Mouse (Mus musculus) hindbrain, embryonic 11.5 days (tissue): ENCODE measurements around the gene Rarg. TPM values are rescaled to one million over a fixed set of nuclear protein-coding genes. Genes with fewer than 3 reads are reported as not detected.

Source experiments
- ATAC-seq: fragments of 200-750 bp; cut with Nextera tagmentation; 2 replicates; pipeline ENCODE4 v1.8.0; 2017; ENCODE audit warnings: mild to moderate bottlenecking, moderate TSS enrichment, moderate library complexity; ENCODE audit not compliant: low FRiP score
- DNase-seq: peaks from one replicate; pipeline ENCODE4 v3.0.0-alpha.2; 2015; ENCODE audit warnings: low spot score
- H3K27ac ChIP-seq: fragments of 300-500 bp; sonication (generic); 2 replicates; pipeline ENCODE4 v1.5.1; 2014; ENCODE audit warnings: mild to moderate bottlenecking, low read depth, low read length
- H3K27me3 ChIP-seq: fragments of 300-500 bp; sonication (generic); 2 replicates; pipeline ENCODE4 v1.6.1; 2014; ENCODE audit warnings: mild to moderate bottlenecking, low read length, moderate library complexity, mixed read lengths; ENCODE audit not compliant: control insufficient read depth, insufficient read depth
- H3K36me3 ChIP-seq: fragments of 300-500 bp; sonication (generic); 2 replicates; pipeline ENCODE4 v1.6.1; 2014; ENCODE audit warnings: mild to moderate bottlenecking, low read length, moderate library complexity, mixed read lengths; ENCODE audit not compliant: control insufficient read depth, insufficient read depth
- H3K4me1 ChIP-seq: fragments of 300-500 bp; sonication (generic); replicated peaks from 2 replicates; pipeline ENCODE4 v1.6.1; 2014; ENCODE audit warnings: low read length, mixed read lengths; ENCODE audit not compliant: control insufficient read depth, insufficient read depth
- H3K4me2 ChIP-seq: fragments of 300-500 bp; sonication (generic); replicated peaks from 2 replicates; pipeline ENCODE4 v1.6.1; 2014; ENCODE audit warnings: mild to moderate bottlenecking, low read depth, low read length
- H3K4me3 ChIP-seq: fragments of 300-500 bp; sonication (generic); 2 replicates; pipeline ENCODE4 v1.5.1; 2014; ENCODE audit warnings: low read depth, low read length
- H3K9ac ChIP-seq: fragments of 300-500 bp; sonication (generic); 2 replicates; pipeline ENCODE4 v1.6.1; 2014; ENCODE audit warnings: low read depth, low read length
- H3K9me3 ChIP-seq: fragments of 300-500 bp; sonication (generic); 2 replicates; pipeline ENCODE4 v1.6.1; 2016; ENCODE audit warnings: low read length; ENCODE audit not compliant: control insufficient read depth
- WGBS: fragments of 180-500 bp; shearing (Covaris S2); extraction: QIAGEN DNeasy Blood & Tissue Kit; methylation state at CpG from one replicate; pipeline ENCODE4 v1.1.7; 2014; 5-methylcytosine and 5-hydroxymethylcytosine counted together
- polyA plus RNA-seq: library from polyadenylated mRNA; unstranded; fragments of >200 nt; fragmentation: Nextera tagmentation; extraction: Ambion mirVana; gene quantifications from 2 replicates; pipeline ENCODE4 v1.2.1, GENCODE M21; 2014

Rarg gene
- polyA plus RNA-seq = 20.3 and 21.7 TPM in 2 replicates

- H3K9me3 ChIP-seq = no peaks in the 10 kb centered on the region
- DNase-seq (peak; percentile 55), ATAC-seq (peak; percentile 33; the same call in 1 of the 2 replicates)
- 0 out of 2 replicates have a peak within 1 kb of the TSS, but pooled peaks have one; percentile 42 for H3K27ac ChIP-seq
- peak within 1 kb of the TSS; percentile 49 for H3K4me3 ChIP-seq
- H3K9ac ChIP-seq = peak within 1 kb of the TSS; percentile 66
- 1% methylated on average over 40 of the region's 46 CpGs for WGBS
- H3K36me3 ChIP-seq = no peaks in the 10 kb centered on the region
- peaks cover 36% of the 10 kb centered on the region for H3K27me3 ChIP-seq
- peak within 1 kb of the TSS; percentile 85 for H3K4me2 ChIP-seq
- peaks cover 8% of the 10 kb centered on the region for H3K4me1 ChIP-seq
Observed at GRCm38 (mm10) chr15:102257202-102258075, at the start of gene Rarg. TSS of gene Rarg (minus strand) at chr15:102257517.

DNA sequence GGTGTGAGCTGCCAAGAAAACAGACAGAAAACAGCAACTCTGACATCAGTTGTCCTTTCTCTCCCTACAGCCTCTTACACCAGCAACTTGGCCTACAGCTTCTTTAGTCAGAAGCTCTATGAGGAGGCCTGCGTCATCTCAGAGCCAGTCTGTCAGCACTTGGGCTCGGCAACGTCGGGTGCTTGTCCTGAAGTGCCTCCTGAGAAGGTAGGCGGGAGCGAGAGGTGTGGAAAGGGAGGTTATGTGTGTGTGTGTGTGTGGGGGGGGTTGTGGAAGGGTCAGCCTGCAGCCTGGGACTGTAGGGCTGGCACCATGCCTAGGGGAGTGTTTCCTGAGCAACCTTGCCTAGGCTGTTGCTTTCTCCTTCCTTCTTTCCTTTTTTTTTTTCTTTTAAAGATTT lies 45.2 kb upstream of the Rarg start:
- Histone ChIP-seq H3K4me3 (no peak overlapping the region), H3K9ac (no peak overlapping the region), H3K4me2 (no peak overlapping the region), H3K9me3 (no peaks in the 10 kb centered on the region), H3K27ac (no peak overlapping the region), H3K36me3 (peaks cover 17% of the 10 kb centered on the region), H3K4me1 (no peaks in the 10 kb centered on the region), H3K27me3 (no peaks in the 10 kb centered on the region)
- DNase-seq (no peak), ATAC-seq (no peak)
- WGBS = 88% methylated on average over 6 of the region's 6 CpGs

- Histone ChIP-seq H3K36me3 (0 out of 2 replicates have a peak, but pooled peaks cover 10% of the 10 kb centered on the region), H3K4me3 (peak overlapping the region; percentile 68), H3K4me2 (peak overlapping the region; percentile 86), H3K9ac (peak overlapping the region; percentile 65), H3K9me3 (no peaks in the 10 kb centered on the region), H3K27ac (no peak overlapping the region), H3K4me1 (peaks cover 4% of the 10 kb centered on the region; the same call in 1 of the 2 replicates), H3K27me3 (no peaks in the 10 kb centered on the region)
- DNase-seq (no peak), ATAC-seq (peak; percentile 70)
- 6% methylated on average over 24 of the region's 24 CpGs for WGBS
Observed at GRCm38 (mm10) chr15:102296368-102297006, 39.2 kb upstream of the Rarg start.

DNA sequence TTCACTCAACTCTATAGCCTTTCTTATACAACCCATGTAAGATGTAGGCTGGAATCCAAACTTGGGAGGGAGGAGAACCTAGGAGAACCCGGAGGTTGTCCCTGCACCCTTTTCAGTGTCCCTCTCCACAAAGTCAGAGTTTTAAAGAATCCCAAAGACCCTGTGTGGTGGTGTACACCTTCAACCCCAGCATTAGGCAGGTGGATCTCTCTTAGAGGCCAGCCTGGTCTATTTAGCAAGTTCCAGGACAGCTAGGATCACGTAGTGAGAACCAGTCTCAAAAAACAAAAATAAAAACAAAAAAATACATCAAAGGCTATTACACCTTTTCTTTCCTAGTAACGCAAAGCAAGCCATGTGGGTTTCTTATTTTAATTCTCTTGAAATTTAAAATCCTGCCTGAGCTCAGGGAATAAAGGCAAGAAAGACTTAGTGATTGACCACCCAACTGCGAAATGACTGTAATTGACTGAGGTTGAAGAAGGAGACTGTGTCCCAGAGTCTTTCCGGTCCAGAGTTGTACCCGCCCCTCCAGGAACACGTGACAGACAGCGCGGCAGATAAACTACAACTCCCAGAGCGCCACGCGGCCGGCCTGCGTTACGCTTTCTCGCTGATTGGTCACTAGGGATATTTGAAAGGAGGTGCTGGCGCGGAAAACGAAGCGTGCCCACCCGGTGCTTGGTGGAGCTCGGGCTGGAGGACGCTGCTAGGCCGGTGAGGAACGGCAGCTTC lies 38.5 kb upstream of the Rarg start, which contains the start of gene Espl1:
TSS of gene Espl1 (plus strand) at position 634 of the 735 bp plus-strand sequence.
- Histone ChIP-seq H3K27ac (no peak within 1 kb of the TSS), H3K4me3 (peak within 1 kb of the TSS; percentile 68), H3K4me1 (peaks cover 4% of the 10 kb centered on the region; the same call in 1 of the 2 replicates), H3K4me2 (peak within 1 kb of the TSS; percentile 86), H3K36me3 (0 out of 2 replicates have a peak, but pooled peaks cover 9% of the 10 kb centered on the region), H3K9me3 (no peaks in the 10 kb centered on the region), H3K9ac (peak within 1 kb of the TSS; percentile 65), H3K27me3 (no peaks in the 10 kb centered on the region)
- DNase-seq (peak; percentile 97), ATAC-seq (peak; percentile 99)
- 8% methylated on average over 25 of the region's 25 CpGs for WGBS

DNA sequence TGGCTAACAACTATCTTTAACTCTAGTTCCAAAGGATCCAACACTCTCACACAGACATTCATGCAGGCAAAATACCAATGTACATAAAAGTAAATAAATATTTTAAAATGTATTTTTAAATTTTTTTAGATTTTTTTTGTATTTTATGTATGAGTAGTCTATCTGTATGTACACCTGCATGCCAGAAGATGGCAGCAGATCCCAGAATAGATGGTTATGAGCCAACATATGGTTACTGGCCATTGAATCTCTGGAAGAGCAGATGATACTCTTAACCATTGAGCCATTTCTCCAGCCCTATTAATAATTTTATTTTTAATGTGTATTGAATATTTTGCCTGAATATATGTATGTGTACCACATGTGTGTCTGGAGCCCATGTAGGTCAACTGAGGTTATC lies 30.1 kb upstream of the Rarg start:
- H3K36me3 ChIP-seq = no peaks in the 10 kb centered on the region
- peak; percentile 40 for DNase-seq

DNA sequence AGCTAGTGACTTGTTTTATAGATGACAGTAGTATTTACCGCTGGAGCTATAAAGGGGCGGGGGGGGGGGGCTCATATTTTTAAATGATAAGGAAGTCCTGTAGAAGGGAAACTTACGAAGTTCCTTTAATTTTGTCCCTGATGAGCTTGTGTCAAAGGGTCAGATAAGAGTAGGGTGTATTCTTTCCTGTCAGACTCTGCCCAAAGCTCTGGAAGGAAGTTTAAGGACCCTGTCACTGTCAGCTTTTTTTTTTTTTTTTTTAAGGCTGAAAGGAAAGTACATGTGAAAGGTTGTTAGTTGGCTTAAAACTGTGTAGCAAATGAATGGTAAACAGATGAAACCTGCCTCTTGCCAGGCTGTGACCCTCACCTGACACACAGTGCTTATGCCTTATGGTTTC lies 26.3 kb upstream of the Rarg start:
- 85% methylated on average over 3 of the region's 3 CpGs for WGBS
- Histone ChIP-seq H3K4me3 (no peak overlapping the region), H3K9ac (no peak overlapping the region), H3K27me3 (no peaks in the 10 kb centered on the region), H3K36me3 (0 out of 2 replicates have a peak, but pooled peaks cover 4% of the 10 kb centered on the region), H3K27ac (no peak overlapping the region), H3K4me2 (no peak overlapping the region), H3K9me3 (no peaks in the 10 kb centered on the region), H3K4me1 (peaks cover 5% of the 10 kb centered on the region; the same call in 1 of the 2 replicates)
- DNase-seq = no peak
- ATAC-seq = no peak

More for the DNA sequence above, 30.1 kb upstream of the Rarg start:
- H3K9me3 ChIP-seq = no peaks in the 10 kb centered on the region
- no peak overlapping the region for H3K4me3 ChIP-seq
- H3K4me1 ChIP-seq = no peaks in the 10 kb centered on the region
- H3K27ac ChIP-seq = no peak overlapping the region
- H3K9ac ChIP-seq = no peak overlapping the region
- no peak for ATAC-seq
- H3K27me3 ChIP-seq = no peaks in the 10 kb centered on the region
- no peak overlapping the region for H3K4me2 ChIP-seq

DNA sequence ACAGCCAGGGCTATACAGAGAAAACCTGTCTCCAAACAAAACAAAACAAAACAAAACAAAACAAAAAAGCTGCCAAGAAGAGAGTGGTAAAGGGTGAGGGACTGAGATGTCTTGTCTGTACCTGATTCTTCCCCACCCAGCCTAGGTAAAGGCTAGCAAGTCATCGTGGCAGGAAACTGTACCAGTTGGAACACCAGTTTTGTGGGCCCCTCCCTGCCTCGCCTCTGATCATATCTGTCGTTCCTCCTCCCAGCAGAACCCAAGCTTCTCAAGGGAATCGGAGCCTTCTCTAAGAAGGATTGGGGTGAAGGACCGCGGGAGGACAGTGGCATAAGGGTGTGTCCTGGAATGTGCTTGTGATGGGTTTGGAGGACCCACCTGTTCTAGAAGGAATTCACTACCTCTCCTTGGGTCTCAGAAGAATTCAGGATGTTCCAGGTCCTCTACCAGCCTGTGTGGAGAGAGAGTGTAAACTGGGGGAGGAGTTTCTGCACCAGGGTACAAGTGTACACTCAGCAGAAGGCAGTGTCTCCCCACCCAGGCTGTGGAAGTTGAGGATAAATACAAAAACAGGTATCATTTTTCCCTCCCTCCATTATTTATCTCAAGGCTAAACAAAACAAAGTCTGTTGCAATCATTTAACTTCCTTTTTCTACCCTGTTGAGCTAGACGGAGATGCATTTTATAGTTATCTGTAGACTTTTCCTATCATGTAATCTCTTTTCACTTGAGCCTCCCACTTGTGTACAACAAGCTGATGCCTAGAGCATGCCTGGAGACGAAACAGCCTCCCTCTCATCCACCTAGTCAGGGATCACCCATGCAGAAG lies 25.4 kb upstream of the Rarg start:
- H3K9ac ChIP-seq = no peak overlapping the region
- H3K9me3 ChIP-seq = no peaks in the 10 kb centered on the region
- H3K4me1 ChIP-seq = peaks cover 5% of the 10 kb centered on the region; the same call in 1 of the 2 replicates
- H3K4me3 ChIP-seq = no peak overlapping the region
- 0 out of 2 replicates have a peak, but pooled peaks cover 4% of the 10 kb centered on the region for H3K36me3 ChIP-seq
- no peak overlapping the region for H3K4me2 ChIP-seq
- no peaks in the 10 kb centered on the region for H3K27me3 ChIP-seq
- no peak overlapping the region for H3K27ac ChIP-seq
- 89% methylated on average over 8 of the region's 8 CpGs for WGBS
- ATAC-seq = no peak
- DNase-seq = no peak
